Mouse (Mus musculus) megakaryocyte, embryonic 14.5 days (primary cell): ENCODE data around the gene Pnpla7.

Source experiments
- FLI1 ChIP-seq: IDR thresholded peaks from 2 replicates; pipeline ENCODE4 v1.6.1; 2012; ENCODE audit warnings: low read length, inconsistent platforms, mixed read lengths
- GATA1 ChIP-seq: IDR thresholded peaks from 3 replicates; pipeline ENCODE4 v1.6.1; 2012; ENCODE audit warnings: mixed read lengths, low read length, inconsistent platforms, borderline replicate concordance

DNA sequence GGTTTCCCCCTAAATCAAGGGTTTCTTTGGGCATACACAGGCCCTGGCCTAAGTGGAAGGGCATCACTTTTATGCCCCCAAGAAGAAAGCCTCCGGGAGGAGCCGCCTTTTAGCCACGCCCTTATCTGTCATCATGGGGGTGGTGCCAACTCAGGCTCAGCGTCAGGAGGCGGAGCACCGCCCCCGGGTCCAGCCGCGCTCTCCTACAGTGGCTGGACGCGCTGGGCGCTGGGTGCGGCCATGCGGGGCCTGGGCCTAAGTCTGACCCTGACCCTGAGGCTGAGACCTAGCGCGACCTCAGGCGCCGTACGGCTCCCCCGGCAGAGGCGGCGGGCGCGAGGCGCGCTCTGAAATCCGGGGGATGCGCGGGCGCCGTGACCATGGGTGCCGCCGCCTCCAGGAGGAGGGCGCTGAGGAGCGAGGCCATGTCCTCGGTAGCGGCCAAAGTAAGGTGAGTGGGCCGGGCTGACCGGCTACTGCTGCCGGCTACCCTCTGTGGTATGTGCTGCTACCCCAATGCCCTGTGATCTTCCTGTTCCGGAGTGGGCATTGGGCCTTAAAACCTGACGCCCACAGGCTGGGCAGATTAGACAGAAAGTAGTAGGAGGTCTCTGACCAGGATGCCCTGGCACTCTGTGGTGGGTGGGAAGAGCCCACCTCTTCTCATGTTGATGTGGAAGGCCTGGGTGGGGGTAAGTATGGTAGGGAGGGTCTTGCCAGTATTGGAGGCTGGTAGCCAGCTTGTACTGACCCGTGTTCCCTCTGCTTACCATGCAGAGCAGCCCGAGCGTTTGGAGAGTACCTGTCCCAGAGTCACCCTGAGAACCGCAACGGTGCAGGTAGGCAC lies 78.6 kb downstream of the Pnpla7 start, which contains the start of gene Nsmf:
- TF ChIP-seq FLI1, result no peak
- no peak for TF ChIP-seq GATA1
